Mouse (Mus musculus): Measurements from ENCODE around the gene Emc10.
A peak's percentile ranks its signal among the peaks of the same experiment; 100 is the strongest.

The Emc10 gene

GRCm38 (mm10) chr7:44525126-44525832 lies 28.9 kb upstream of the Emc10 start:
- no peak for DNase-seq

- DNase-seq = no peak
These were observed 28.2 kb upstream of the Emc10 start, which contains the start of gene Mybpc2 for GRCm38 (mm10) chr7:44524502-44524901. Gene Mybpc2 (minus strand): TSS chr7:44524656.

GRCm38 (mm10) chr7:44523056-44523455 lies 26.7 kb upstream of the Emc10 start:
- DNase-seq = no peak

DNA sequence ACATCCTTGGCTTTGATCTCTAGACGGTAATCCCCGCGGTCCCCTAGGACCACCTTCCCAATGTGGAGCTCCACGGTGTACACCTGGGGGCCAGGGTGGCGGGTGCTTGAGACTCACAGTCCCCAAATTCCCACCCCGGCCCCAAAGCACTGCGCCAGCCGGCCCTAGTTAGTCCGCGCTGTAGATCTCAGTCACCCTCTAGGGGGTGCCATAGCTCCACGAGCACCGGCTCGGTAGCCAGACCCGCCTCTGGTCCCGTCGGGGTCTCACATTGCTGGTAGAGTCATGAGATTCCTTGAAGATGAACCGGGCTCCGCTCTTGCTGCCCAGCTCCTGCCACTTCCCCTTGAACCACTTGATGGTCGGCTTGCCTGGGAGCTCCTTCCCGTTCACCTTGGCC lies 25.4 kb upstream of the Emc10 start:
- DNase-seq = peak; percentile 81

DNA sequence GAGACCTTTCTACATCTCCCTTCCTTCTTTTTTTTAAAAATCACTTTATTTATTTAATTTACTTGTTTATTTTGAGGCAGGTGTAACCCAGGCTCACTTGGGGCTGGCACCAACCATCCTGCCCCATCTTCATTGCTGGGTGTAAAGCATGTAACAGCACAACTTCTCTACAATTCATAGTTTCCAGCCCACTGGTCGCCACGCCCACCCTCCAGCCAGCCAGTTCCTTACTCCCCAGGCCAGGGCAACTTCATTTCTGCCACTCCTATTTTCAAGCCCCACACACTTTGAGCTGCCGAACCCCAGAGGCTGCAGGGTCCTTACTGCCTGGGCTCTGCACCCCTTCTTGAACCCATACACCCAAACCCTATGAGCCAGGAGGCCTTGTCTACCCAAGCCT lies 24.7 kb upstream of the Emc10 start:
- no peak for DNase-seq

GRCm38 (mm10) chr7:44519240-44519913 lies 23.0 kb upstream of the Emc10 start:
- DNase-seq = no peak

DNA sequence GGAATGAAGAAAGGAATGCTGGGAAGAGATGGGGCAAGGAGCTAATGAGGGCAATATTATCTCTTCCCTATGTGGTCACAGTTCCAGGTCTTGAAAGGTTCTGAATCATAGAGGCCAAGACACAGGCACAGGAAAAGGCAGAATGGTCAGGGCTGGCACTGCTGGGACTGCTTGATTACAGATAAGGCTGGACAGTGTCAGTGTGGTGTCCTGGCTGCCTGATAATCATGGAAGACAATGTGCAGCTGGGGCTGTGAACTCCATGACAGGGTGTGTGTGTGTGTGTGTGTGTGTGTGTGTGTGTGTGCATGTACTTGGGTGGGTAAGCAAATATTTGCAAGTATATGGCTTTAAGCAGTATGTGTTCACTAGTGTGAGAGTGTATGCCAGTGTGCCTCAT lies 11.2 kb upstream of the Emc10 start:
- DNase-seq = no peak

DNA sequence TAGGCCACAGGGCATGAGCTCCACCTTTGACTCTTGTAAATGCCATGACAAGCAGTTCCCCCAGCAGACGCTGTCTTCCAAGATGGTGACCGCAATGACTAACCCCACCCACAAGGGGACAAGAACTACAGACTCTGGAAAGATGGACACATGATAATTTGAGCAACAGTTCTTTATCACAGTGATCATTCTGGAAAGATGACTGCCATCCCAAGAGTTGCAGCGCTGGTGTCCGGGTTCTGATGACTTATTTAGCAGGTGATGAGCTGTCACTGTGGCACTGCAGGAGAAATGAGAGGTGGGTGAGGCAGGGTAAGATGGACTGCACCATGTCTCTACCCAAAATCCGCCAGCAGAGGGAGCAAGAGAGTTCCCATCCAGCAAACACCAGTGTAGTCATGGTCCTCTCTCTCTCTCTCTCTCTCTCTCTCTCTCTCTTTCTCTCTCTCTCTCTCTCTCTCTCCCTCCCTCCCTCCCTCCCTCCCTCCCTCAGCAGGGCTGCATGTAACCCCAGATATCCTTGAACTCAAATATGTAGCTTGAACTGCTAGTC lies 5.3 kb upstream of the Emc10 start:
- DNase-seq = peak; percentile 76

DNA sequence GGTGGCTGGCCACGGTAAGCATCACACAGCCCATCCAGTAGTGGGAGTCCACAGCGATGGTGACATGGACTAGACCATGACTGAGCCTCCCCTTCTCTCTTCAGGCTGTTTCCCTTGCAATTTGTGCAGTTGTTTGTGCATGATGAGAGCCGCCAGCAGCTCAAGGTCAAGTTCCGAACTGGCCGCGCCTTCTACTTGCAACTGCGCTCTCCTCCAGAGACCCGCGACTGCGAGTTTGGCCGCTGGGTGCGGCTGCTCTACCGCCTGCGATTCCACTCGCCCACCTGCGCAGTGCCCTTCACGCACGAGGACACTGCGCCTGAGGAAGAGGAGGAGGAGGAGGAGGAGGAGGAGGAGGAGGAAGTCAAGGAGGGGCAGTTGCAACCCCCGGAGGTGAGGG lies 3.7 kb upstream of the Emc10 start:
- no peak for DNase-seq

DNA sequence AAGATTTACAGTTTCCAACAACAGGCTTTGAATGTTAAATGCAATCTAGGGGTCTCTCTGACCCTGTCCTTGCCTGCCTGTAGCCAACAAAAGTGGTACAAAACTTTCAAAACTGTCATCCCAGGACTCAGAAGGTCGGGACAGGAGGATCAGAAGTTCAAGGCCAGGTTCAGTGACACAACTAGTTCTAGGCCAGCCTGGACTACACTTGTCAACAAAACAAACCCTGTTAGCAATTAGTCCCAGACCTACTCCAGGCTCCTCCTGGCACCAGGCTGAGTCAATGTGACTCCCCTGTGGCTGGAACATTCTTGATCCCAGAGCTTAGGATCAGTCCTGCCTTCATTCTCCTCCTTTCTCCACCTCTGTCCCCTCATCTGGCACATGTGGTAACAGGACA lies 2.6 kb upstream of the Emc10 start:
- DNase-seq = no peak

DNA sequence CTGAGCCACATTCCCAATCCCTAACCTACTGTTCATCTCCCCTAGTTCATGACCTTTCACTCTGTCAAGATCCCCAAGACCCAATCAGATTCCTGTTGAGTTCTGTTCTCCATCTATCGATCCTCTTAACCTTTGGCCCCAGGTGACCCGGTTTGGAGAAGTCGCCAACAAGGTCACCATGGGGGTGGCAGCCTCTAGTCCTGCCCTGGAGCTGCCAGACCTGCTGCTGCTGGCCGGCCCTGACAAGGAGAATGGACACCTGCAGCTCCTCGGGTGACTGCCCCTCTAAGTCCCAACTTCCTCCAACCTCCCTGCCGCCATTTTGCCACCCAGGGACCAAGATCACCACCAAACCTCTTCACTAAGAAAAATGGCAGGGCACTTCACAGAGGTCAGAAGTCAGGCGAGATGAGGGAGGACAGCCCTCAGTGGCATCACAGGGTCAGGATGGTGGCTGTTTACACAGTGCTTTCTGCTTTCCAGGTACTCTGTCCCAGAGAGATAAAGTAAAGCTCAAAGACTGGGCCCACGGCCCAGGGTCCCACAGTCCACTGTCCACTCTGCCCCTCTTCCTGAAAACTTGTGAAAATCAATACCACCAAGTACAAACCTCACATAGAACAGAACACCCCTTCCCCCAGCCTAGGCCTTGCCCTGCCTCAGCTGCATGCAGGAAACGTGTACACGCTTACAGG lies 1.2 kb upstream of the Emc10 start:
- no peak for DNase-seq

DNA sequence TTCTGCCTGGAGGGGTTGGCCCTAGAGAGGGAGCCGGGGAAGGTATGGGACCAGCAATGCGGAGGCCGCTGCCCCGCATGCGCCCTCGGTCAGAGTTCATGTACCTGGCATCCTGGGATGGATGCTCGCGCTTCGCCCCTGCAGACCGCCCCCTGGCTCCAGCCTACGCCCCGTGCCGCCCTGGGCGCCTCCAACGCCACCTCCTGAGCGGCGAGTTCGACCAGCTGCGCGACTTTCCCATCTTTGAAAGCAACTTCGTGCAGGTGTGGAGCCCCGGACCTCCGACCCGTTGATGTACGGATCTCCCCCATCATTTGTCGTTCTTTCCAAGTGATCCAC lies 411 bp upstream of the Emc10 start:
- no peak for DNase-seq

- no peak for DNase-seq
These were observed 1.2 kb downstream of the Emc10 start for GRCm38 (mm10) chr7:44495086-44495485.

GRCm38 (mm10) chr7:44494681-44495080 lies 1.6 kb downstream of the Emc10 start:
- no peak for DNase-seq

GRCm38 (mm10) chr7:44492166-44492826 lies 4.0 kb downstream of the Emc10 start:
- no peak for DNase-seq

- DNase-seq = no peak
These were observed 4.9 kb downstream of the Emc10 start for GRCm38 (mm10) chr7:44491391-44491790.

- DNase-seq = no peak
These were observed 6.0 kb downstream of the Emc10 start for GRCm38 (mm10) chr7:44490281-44490680.

- no peak for DNase-seq
These were observed 7.8 kb downstream of the Emc10 start for GRCm38 (mm10) chr7:44488545-44488944.

- DNase-seq = no peak
These were observed 8.4 kb downstream of the Emc10 start for GRCm38 (mm10) chr7:44487936-44488335.

DNA sequence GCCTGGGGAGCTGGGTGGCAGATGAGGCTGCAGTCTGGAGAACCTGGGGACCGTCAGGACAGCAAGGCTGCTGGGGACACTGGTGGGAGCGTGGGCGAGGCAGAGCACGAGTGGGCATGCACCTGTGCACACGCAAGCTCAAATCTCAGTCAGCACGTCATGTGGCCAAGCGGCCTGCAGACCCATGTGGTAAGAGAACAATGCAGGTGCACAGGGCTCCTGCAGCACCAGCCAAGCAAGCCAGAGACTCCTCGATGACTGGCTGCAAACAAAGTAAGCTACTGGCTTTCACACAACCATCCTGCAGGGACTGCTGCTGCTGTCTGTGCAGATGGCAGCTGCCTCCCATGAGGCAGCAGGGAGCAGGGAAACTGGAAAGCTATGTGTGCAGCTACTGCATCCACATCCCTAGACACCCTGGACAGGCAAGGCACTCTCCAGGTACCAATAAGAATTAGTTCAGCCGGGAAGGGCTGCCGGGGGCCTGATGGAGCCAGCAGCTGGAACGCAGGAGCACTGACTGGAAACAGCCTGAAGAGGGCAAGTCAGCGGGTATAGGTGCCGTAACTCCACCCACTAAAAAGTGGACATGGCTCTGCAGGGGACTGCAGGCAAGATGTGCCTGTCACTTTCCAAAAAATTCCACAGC lies 9.3 kb downstream of the Emc10 start:
- DNase-seq = no peak

GRCm38 (mm10) chr7:44485572-44486195 lies 10.6 kb downstream of the Emc10 start:
- no peak for DNase-seq

DNA sequence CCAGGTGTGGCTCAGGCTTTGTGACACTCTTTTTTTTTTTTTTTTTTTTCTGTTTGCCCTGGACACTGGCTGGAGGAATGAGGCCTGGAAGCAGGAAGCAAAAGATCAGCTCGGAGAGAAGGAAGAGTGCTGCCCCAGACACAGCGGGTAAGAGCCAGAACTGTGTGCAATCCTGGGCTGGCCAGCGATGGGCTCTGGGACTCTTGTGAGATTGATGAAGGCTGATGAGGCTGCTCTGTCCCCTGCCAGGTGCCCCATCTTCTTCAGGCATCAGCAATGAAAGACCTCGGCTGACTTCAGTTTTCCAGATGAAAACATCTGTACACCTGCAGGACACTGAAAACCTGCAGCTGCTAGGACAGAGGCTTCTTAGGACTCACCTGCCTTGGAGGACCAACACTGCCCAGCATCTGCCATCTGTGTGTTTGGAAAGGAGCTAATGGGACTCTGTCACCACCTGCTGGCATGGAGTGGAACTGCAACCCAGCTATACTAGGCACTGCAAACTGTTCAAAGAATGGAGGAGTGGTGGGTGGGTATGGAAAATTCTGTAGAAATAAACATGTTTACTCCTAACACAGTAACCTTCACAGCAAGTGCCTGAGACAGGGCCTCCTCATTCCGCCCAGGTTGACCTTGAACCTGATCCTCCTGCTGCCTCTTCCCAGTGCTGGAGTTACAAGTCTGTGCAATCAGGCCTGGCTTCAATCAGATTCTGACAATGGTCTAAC lies 11.3 kb downstream of the Emc10 start:
- DNase-seq = peak; percentile 76

Measured in thymus, postnatal 25 days (tissue).